ENCODE assay signal across 22 mouse cellular contexts in genomic region chr13:31622371-31622770, GRCm38 (mm10). TPM values are rescaled to one million over a fixed set of nuclear protein-coding genes. Genes with fewer than 3 reads are reported as not detected.
DNase-seq lines count a peak whose midpoint lies in the region; ATAC-seq and TF ChIP-seq lines count a peak whose summit lies in the region.
"Had no signal": no experiment of that assay in that cellular context is flagged by ENCODE, and none has a peak within 500 bp of the region (broad histone marks: within the 10 kb centered on the region; RNA-seq: fewer than 3 reads in every experiment).

No protein-coding gene starts in this region.

- H3K27me3 ChIP-seq in embryonic facial prominence, embryonic 12.5 days = peaks cover 91% of the 10 kb centered on the region
- peaks cover 100% of the 10 kb centered on the region for H3K27me3 ChIP-seq in embryonic facial prominence, embryonic 10.5 days (replicated peaks; ENCODE audit: low read depth, poor library complexity, severe bottlenecking)
- peaks cover 97% of the 10 kb centered on the region for H3K27me3 ChIP-seq in midbrain, embryonic 11.5 days (ENCODE audit: control insufficient read depth, insufficient read depth, low read length)
- peaks cover 90% of the 10 kb centered on the region for H3K27me3 ChIP-seq in midbrain, postnatal 0 days (ENCODE audit: insufficient read depth, low read length)
- peaks cover 65% of the 10 kb centered on the region for H3K27me3 ChIP-seq in intestine, embryonic 15.5 days (replicated peaks)
- peaks cover 10% of the 10 kb centered on the region; the same call in 1 of the 2 replicates for H3K27me3 ChIP-seq in stomach, postnatal 0 days (ENCODE audit: control insufficient read depth, insufficient read depth, low read length)
- H3K27me3 ChIP-seq: CH12.LX had no signal

- no peaks in the 10 kb centered on the region for H3K36me3 ChIP-seq in embryonic facial prominence, embryonic 12.5 days
- H3K36me3 ChIP-seq in embryonic facial prominence, embryonic 10.5 days (replicated peaks) = no peaks in the 10 kb centered on the region
- H3K36me3 ChIP-seq in midbrain, embryonic 11.5 days (ENCODE audit: control insufficient read depth, insufficient read depth, low read length) = no peaks in the 10 kb centered on the region
- H3K36me3 ChIP-seq in midbrain, postnatal 0 days (ENCODE audit: insufficient read depth, low read length) = no peaks in the 10 kb centered on the region
- no peaks in the 10 kb centered on the region for H3K36me3 ChIP-seq in intestine, embryonic 15.5 days
- H3K36me3 ChIP-seq in stomach, postnatal 0 days (ENCODE audit: control insufficient read depth, insufficient read depth, low read length) = no peaks in the 10 kb centered on the region
- H3K36me3 ChIP-seq: embryonic facial prominence, embryonic 15.5 days; forebrain, embryonic 15.5 days; heart, embryonic 10.5 days had no signal

- H3K9ac ChIP-seq in embryonic facial prominence, embryonic 12.5 days = no peak overlapping the region
- H3K9ac ChIP-seq in midbrain, embryonic 11.5 days (ENCODE audit: low read length) = no peak overlapping the region
- no peak overlapping the region for H3K9ac ChIP-seq in midbrain, postnatal 0 days (replicated peaks; ENCODE audit: low read length, poor library complexity, severe bottlenecking)
- no peak overlapping the region for H3K9ac ChIP-seq in intestine, embryonic 15.5 days
- no peak overlapping the region for H3K9ac ChIP-seq in stomach, postnatal 0 days (ENCODE audit: low read length)
- H3K9ac ChIP-seq: embryonic facial prominence, embryonic 15.5 days; forebrain, embryonic 15.5 days; hindbrain, embryonic 14.5 days had no signal

- TF ChIP-seq EP300 in stomach, postnatal 0 days (optimal IDR thresholded peaks at IDR 0.05) = no peak

- no peak for DNase-seq in embryonic facial prominence, embryonic 10.5 days (ENCODE audit: low spot score)
- peak; percentile 91 for DNase-seq in midbrain, embryonic 11.5 days (ENCODE audit: low spot score, missing footprints)
- no peak for DNase-seq in midbrain, postnatal 0 days (ENCODE audit: low spot score)
- no peak for DNase-seq in stomach, postnatal 0 days (ENCODE audit: low spot score)
- DNase-seq: adrenal gland, postnatal 14 days; cerebellum, adult 11-12 months; cerebellum, adult 9-10 months; cerebellum, postnatal 25 days; gastrocnemius, postnatal 10 days; heart, adult 18-20 months; heart, postnatal 10 days had no signal

- TF ChIP-seq CTCF in midbrain, postnatal 0 days (IDR thresholded peaks at IDR 0.05) = no peak
- no peak for TF ChIP-seq CTCF in stomach, postnatal 0 days (IDR thresholded peaks at IDR 0.05; ENCODE audit: low read depth)

- H3K4me2 ChIP-seq in embryonic facial prominence, embryonic 12.5 days (replicated peaks) = 0 out of 2 replicates have a peak overlapping the region, but pooled peaks have one; percentile 7
- H3K4me2 ChIP-seq in midbrain, embryonic 11.5 days = no peak overlapping the region
- H3K4me2 ChIP-seq in midbrain, postnatal 0 days (ENCODE audit: low read depth, low read length, poor library complexity, severe bottlenecking) = no peak overlapping the region
- peak overlapping the region; percentile 17; the same call in 1 of the 2 replicates for H3K4me2 ChIP-seq in intestine, embryonic 15.5 days (replicated peaks)
- 0 out of 2 replicates have a peak overlapping the region, but pooled peaks have one; percentile 8 for H3K4me2 ChIP-seq in stomach, postnatal 0 days (replicated peaks; ENCODE audit: low read depth)
- H3K4me2 ChIP-seq: embryonic facial prominence, embryonic 15.5 days; forebrain, embryonic 15.5 days; hindbrain, embryonic 14.5 days had no signal

- H3K4me1 ChIP-seq in embryonic facial prominence, embryonic 12.5 days = peaks cover 30% of the 10 kb centered on the region; the same call in 1 of the 2 replicates
- peaks cover 70% of the 10 kb centered on the region for H3K4me1 ChIP-seq in embryonic facial prominence, embryonic 10.5 days
- peaks cover 17% of the 10 kb centered on the region for H3K4me1 ChIP-seq in midbrain, embryonic 11.5 days (ENCODE audit: control insufficient read depth, insufficient read depth, low read length)
- peaks cover 8% of the 10 kb centered on the region; the same call in 1 of the 2 replicates for H3K4me1 ChIP-seq in midbrain, postnatal 0 days (ENCODE audit: insufficient read depth, low read length)
- peaks cover 34% of the 10 kb centered on the region for H3K4me1 ChIP-seq in intestine, embryonic 15.5 days (replicated peaks)
- H3K4me1 ChIP-seq in stomach, postnatal 0 days (replicated peaks; ENCODE audit: control insufficient read depth, insufficient read depth) = no peaks in the 10 kb centered on the region

- no peaks in the 10 kb centered on the region for H3K9me3 ChIP-seq in embryonic facial prominence, embryonic 12.5 days
- no peaks in the 10 kb centered on the region for H3K9me3 ChIP-seq in embryonic facial prominence, embryonic 10.5 days
- no peaks in the 10 kb centered on the region for H3K9me3 ChIP-seq in midbrain, embryonic 11.5 days (ENCODE audit: control insufficient read depth, low read length)
- no peaks in the 10 kb centered on the region for H3K9me3 ChIP-seq in midbrain, postnatal 0 days (ENCODE audit: low read length)
- no peaks in the 10 kb centered on the region for H3K9me3 ChIP-seq in intestine, embryonic 15.5 days
- no peaks in the 10 kb centered on the region for H3K9me3 ChIP-seq in stomach, postnatal 0 days (ENCODE audit: control insufficient read depth, low read length)
- H3K9me3 ChIP-seq: embryonic facial prominence, embryonic 15.5 days; forebrain, embryonic 15.5 days; heart, embryonic 10.5 days had no signal

- H3K27ac ChIP-seq in embryonic facial prominence, embryonic 12.5 days = no peak overlapping the region
- H3K27ac ChIP-seq in embryonic facial prominence, embryonic 10.5 days (replicated peaks) = no peak overlapping the region
- H3K27ac ChIP-seq in midbrain, embryonic 11.5 days (ENCODE audit: low read depth, low read length) = no peak overlapping the region
- H3K27ac ChIP-seq in midbrain, postnatal 0 days (ENCODE audit: low read depth, low read length) = no peak overlapping the region
- no peak overlapping the region for H3K27ac ChIP-seq in intestine, embryonic 15.5 days
- no peak overlapping the region for H3K27ac ChIP-seq in stomach, postnatal 0 days (replicated peaks)
- H3K27ac ChIP-seq: embryonic facial prominence, embryonic 15.5 days; forebrain, embryonic 15.5 days; heart, embryonic 10.5 days; hindbrain, embryonic 14.5 days had no signal

- no peak overlapping the region for H3K4me3 ChIP-seq in embryonic facial prominence, embryonic 12.5 days
- H3K4me3 ChIP-seq in embryonic facial prominence, embryonic 10.5 days = no peak overlapping the region
- no peak overlapping the region for H3K4me3 ChIP-seq in midbrain, embryonic 11.5 days (ENCODE audit: low read depth, low read length)
- H3K4me3 ChIP-seq in midbrain, postnatal 0 days (ENCODE audit: low read depth, low read length) = no peak overlapping the region
- no peak overlapping the region for H3K4me3 ChIP-seq in intestine, embryonic 15.5 days (replicated peaks)
- H3K4me3 ChIP-seq in stomach, postnatal 0 days (ENCODE audit: low read depth, low read length) = no peak overlapping the region
- H3K4me3 ChIP-seq: embryonic facial prominence, embryonic 15.5 days; forebrain, embryonic 15.5 days; heart, embryonic 10.5 days had no signal

- WGBS in embryonic facial prominence, embryonic 12.5 days = 2% methylated on average over 3 of the region's 3 CpGs
- 1% methylated on average over 3 of the region's 3 CpGs for WGBS in embryonic facial prominence, embryonic 10.5 days
- under 1% methylated on average over 3 of the region's 3 CpGs for WGBS in midbrain, embryonic 11.5 days
- WGBS in midbrain, postnatal 0 days = 4% methylated on average over 3 of the region's 3 CpGs
- WGBS in intestine, embryonic 15.5 days = 22% methylated on average over 3 of the region's 3 CpGs
- WGBS in stomach, postnatal 0 days = 39% methylated on average over 3 of the region's 3 CpGs

- ATAC-seq in embryonic facial prominence, embryonic 12.5 days (ENCODE audit: insufficient number of reproducible peaks, insufficient read depth, low FRiP score, low TSS enrichment) = no peak
- ATAC-seq in midbrain, embryonic 11.5 days (ENCODE audit: low FRiP score) = no peak
- ATAC-seq in midbrain, postnatal 0 days (ENCODE audit: low FRiP score) = no peak
- ATAC-seq in intestine, embryonic 15.5 days = no peak
- ATAC-seq in stomach, postnatal 0 days (ENCODE audit: low FRiP score, low TSS enrichment) = no peak
- ATAC-seq in erythroblast, adult 5-6 weeks (replicated peaks; ENCODE audit: low FRiP score, poor library complexity, severe bottlenecking) = no peak
- ATAC-seq: activated CD4-positive, CD25-positive, alpha-beta regulatory T cell, adult 4 months; forebrain, embryonic 15.5 days; Patski had no signal

RNA-seq across cellular contexts. Expression of gene Foxf2, which starts 3.2 kb away (rescaled TPM):
- polyA plus RNA-seq in embryonic facial prominence, embryonic 12.5 days (2016; fragmentation: Nextera tagmentation; extraction: Ambion mirVana) = 21.4 and 25.8 TPM in 2 replicates
- 10.8 and 12.8 TPM in 2 replicates for polyA plus RNA-seq in embryonic facial prominence, embryonic 10.5 days (2016; fragmentation: Nextera tagmentation; extraction: Ambion mirVana)
- polyA plus RNA-seq in midbrain, embryonic 11.5 days (2014; fragmentation: Nextera tagmentation; extraction: Ambion mirVana) = 5.1 and 5.6 TPM in 2 replicates
- total RNA-seq in midbrain, postnatal 0 days (2014; rRNA removed) = 7.5 and 11.0 TPM in 2 replicates
- polyA plus RNA-seq in midbrain, postnatal 0 days (2015; fragmentation: Nextera tagmentation; extraction: Ambion mirVana) = 4.3 and 5.1 TPM in 2 replicates
- polyA plus RNA-seq in intestine, embryonic 15.5 days (2015; fragmentation: Nextera tagmentation; extraction: Ambion mirVana) = 17.7 and 20.1 TPM in 2 replicates
- 10.0 and 12.5 TPM in 2 replicates for polyA plus RNA-seq in stomach, postnatal 0 days (2015; fragmentation: Nextera tagmentation; extraction: Ambion mirVana)
- not detected in 2 replicates for total RNA-seq in erythroblast, adult 5-6 weeks (2015; ENCODE audit: low replicate concordance)
- total RNA-seq in erythroblast, adult 5-6 weeks (2017; ENCODE audit: low replicate concordance) = not detected in 2 replicates
- total RNA-seq: adrenal gland, postnatal 14 days; CH12.LX; gastrocnemius, postnatal 10 days; heart, adult 18-20 months; hematopoietic stem cell, adult 5-6 weeks had no signal
- polyA plus RNA-seq: activated CD4-positive, CD25-positive, alpha-beta regulatory T cell, adult 4 months had no signal

Comparison
In these comparisons a context has a peak if more than half of its experiments do, and no peak if none do; other contexts are left out.
1. H3K4me2 ChIP-seq: peak in embryonic facial prominence, embryonic 12.5 days (single experiment), intestine, embryonic 15.5 days (single experiment) and stomach, postnatal 0 days (single experiment); none in midbrain, embryonic 11.5 days (single experiment) and midbrain, postnatal 0 days (single experiment).